Mouse (Mus musculus) G1E (cell line): ENCODE measurements around the gene Hivep3.

Experiments used
- CTCF ChIP-seq: IDR thresholded peaks from 2 replicates; pipeline ENCODE4 v1.5.1; 2012; ENCODE audit warnings: low read depth, low read length, inconsistent platforms, mixed read lengths
- GATA1 ChIP-seq: IDR thresholded peaks from 2 replicates; pipeline ENCODE4 v1.6.1; 2012; ENCODE audit warnings: borderline replicate concordance, low read length, inconsistent platforms, mixed read lengths
- GATA2 ChIP-seq: IDR thresholded peaks from 2 replicates; pipeline ENCODE4 v1.6.1; 2012; ENCODE audit warnings: low read depth, low read length, inconsistent platforms, borderline replicate concordance
- TAL1 ChIP-seq: conservative IDR thresholded peaks from 2 replicates; pipeline ENCODE4 v1.6.1; 2012; ENCODE audit warnings: low read depth, low read length, inconsistent platforms, mixed read lengths

DNA sequence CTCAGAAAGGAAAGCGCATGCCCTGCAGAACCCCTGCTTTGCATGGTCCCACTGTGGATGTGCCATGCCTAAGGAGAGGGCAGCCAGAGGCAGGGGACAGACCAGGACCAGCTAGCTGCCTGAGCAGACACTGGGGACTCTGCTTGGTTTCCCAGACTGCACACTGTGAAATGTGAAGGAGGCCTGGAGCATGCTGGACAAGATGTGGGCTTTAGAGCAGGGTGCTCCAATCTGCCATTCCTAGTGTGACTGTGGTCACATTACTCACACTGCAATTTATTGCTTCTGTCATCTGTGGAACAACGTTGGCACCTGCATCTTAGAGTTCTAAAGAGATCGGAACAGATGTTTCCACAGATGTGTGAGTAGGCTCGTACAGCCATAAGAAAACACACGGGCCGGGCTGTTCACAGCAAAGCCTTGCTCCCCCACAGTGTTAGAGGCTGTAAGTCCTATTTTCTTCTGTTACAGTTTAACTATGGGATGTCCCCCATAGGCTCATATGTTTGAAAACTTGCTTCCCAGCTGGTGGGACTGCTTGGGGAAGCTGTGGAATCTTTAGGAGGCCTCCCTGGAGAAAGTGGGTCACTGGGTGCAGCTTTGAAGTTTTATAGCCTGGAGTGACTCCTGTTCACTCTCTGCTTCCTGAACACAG lies 154.1 kb downstream of the Hivep3 start:
- no peak for TF ChIP-seq CTCF
- TF ChIP-seq TAL1, result no peak
- no peak for TF ChIP-seq GATA2
- no peak for TF ChIP-seq GATA1
